Mouse (Mus musculus): Measurements from ENCODE around the gene Nckap5.
"Not testable (repeated sequence)": the region's sequence is repeated elsewhere in the genome, so short reads cannot be mapped to it uniquely, and the experiment has no call there.

Nckap5 gene

DNA sequence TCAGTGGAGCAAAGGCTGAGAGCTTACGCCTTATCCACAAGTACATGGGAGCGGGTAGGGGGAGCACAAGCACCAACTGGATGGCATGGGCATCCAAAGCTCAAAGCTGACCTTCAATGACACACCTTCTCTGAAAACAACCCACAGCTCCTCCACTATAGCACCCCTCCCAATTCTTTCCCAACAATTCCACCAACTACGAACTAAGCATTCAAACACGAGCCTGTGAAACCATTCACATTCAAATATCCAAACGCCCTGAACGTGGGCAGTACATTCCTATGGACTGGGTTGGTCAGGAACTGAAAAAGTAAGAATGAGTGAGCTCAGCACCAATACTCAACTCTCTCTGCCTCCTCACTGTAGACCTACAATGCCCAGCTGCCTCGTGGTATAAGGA lies 646.8 kb downstream of the Nckap5 start:
- no peak for DNase-seq (ENCODE audit: low read depth, low spot score)

GRCm38 (mm10) chr1:126168579-126168978 lies 662.0 kb downstream of the Nckap5 start:
- DNase-seq (ENCODE audit: low read depth, low spot score): no peak

GRCm38 (mm10) chr1:126168131-126168530 lies 662.5 kb downstream of the Nckap5 start:
- DNase-seq (ENCODE audit: low read depth, low spot score): no peak

- no peak for DNase-seq (ENCODE audit: low read depth, low spot score)
Measured at GRCm38 (mm10) chr1:126167546-126167945, 663.1 kb downstream of the Nckap5 start.

DNA sequence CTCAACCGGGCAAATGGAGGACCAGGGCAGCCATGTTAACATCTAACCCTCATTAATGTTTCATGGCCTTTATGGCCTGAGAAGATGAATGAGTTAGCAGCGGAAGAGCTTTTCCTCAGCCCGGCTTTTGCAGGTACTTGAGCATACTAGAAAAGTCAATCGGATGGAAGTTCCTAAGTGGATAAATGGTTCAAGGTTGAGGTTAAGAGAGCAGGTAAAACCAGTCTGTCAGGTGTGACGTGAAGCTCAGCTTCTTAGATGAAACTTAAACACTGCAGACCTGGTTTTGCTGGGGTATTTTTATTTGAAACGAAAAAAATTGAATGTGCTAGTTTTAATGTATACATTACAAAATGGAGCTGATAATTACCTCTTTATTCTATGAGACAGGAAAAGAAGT lies 671.3 kb downstream of the Nckap5 start:
- no peak for DNase-seq (ENCODE audit: low read depth, low spot score)

DNA sequence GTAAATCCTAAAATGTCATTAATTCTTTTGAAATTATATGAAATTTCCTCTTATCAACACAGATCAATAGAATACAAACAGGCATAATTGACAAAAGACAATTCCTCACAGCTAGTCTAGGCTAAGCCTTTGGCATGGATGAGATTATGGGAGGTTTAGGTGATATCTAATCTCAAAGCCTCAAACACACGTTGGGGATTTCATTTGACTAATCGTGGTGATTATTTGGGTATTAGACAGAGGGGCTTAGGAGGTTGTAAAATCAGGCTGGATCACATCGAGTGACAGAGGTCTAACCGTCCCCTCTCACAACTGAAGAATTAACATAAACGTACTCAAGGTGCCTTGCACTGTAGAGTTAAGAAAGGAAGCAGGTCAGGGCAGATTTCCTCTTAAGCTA lies 674.8 kb downstream of the Nckap5 start:
- DNase-seq (ENCODE audit: low read depth, low spot score): no peak

- peak; percentile 59 for DNase-seq (ENCODE audit: low read depth, low spot score)
Measured at GRCm38 (mm10) chr1:126153516-126154234, 676.9 kb downstream of the Nckap5 start.

- DNase-seq (ENCODE audit: low read depth, low spot score): no peak
Measured at GRCm38 (mm10) chr1:126152217-126152616, 678.4 kb downstream of the Nckap5 start.

GRCm38 (mm10) chr1:126149966-126150365 lies 680.6 kb downstream of the Nckap5 start:
- DNase-seq (ENCODE audit: low read depth, low spot score): no peak

DNA sequence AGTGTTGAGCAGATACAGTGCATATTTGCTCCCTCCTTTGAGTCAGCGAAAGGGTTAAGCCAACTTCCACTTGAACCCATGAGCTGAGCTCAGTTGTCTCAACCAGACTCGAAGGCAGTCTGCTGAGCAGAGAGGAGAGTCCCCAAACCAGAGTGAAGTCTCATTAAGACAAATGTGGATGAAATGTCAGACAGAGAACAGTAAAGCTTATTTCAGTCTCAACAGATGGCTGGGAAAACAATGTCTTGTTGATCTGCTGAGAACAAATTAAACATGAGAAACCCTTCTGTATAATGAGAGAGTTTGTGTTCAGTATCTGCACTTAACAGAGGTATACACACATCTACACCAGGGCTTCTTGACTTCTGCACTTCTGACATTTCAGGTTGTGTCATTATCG lies 694.9 kb downstream of the Nckap5 start:
- peak; percentile 18 for DNase-seq (ENCODE audit: low read depth, low spot score)

GRCm38 (mm10) chr1:126132316-126132715 lies 698.3 kb downstream of the Nckap5 start:
- no peak for DNase-seq (ENCODE audit: low read depth, low spot score)

- no peak for DNase-seq (ENCODE audit: low read depth, low spot score)
Measured at GRCm38 (mm10) chr1:126129129-126129528, 701.5 kb downstream of the Nckap5 start.

DNA sequence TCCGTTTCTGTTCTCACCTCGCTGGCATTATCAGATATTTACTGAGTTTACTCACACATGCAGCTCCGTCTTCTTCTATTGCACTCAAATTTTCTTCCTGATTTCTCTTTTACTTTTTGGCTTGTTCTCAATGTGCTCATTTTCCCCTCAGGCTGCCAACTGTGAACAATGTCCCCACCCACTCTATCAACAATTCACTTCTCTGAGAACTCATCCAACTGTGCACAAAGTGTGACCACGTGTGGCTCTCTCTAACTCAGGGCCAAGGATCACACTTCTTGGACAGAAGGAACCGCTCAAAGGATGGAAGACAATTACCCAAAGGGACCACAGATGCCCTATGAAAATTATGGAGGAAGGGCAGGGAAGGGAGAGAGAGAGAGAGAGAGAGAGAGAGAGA lies 707.5 kb downstream of the Nckap5 start:
- no peak for DNase-seq (ENCODE audit: low read depth, low spot score)

DNA sequence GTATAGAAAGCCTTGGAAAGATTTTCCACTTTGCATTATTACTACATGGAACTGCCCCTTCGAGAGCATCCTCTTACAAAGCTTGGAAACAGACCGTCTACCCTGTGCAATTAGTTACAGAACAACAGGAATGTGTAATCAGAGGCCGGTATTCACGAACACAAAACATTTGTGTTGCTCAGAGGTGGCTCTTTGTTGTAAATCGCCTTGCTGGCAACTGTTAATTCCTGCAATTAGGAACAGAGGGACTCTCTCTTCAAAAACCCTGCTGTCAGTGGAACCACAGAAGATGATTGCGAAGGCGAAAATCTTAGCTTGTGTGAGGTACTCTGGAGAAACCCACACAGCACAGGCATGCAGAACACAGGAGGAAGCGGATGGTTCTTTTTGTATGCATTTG lies 710.1 kb downstream of the Nckap5 start:
- DNase-seq (ENCODE audit: low read depth, low spot score): no peak

DNA sequence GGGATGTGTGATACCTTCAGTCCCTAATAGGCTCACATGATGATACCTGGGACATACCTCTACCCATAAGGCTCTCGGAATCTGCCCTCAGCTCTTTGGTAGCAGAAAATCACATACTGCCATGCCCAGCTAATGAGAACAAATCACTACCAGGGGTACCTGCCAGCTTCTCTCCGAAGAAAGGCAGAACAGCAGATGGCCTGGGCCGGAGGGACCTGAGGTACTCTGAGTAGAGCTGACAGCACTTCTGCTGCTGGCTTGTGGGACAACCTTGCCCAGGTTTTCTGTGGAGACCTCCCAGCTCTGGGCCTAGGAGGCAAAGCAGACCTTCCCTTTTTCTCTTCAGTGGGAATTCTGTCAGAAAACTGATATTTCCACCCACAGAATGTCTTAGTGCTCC lies 714.6 kb downstream of the Nckap5 start:
- DNase-seq (ENCODE audit: low read depth, low spot score): no peak

DNA sequence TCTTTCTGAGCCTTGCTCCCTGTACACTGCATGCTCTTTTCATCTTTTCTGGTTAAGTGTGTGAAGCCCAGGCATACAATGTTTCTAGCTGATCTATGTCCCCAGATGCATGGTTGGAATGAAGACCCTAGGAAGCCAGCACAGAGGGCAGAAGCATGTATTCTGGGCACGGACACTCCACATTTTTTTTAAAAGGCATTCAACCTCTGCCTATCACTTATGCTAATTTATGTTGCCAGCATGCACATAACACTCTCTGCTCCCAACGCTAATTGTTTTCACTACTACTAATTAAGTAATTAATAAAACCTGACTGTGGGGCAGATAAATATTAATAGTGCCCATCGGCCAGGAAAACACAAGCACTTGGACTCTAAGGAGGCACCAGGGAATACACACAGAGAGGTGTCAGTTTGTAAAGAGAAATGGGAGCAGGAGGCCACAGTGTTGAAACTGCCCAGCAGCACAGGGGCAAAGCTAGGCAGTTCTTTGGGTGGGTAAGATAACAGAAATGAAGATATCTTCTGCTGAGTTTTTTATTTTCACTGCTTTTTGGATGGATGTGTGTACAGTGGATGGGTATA lies 724.8 kb downstream of the Nckap5 start:
- no peak for DNase-seq (ENCODE audit: low read depth, low spot score)

GRCm38 (mm10) chr1:126094346-126094745 lies 736.3 kb downstream of the Nckap5 start:
- DNase-seq (ENCODE audit: low read depth, low spot score): no peak

DNA sequence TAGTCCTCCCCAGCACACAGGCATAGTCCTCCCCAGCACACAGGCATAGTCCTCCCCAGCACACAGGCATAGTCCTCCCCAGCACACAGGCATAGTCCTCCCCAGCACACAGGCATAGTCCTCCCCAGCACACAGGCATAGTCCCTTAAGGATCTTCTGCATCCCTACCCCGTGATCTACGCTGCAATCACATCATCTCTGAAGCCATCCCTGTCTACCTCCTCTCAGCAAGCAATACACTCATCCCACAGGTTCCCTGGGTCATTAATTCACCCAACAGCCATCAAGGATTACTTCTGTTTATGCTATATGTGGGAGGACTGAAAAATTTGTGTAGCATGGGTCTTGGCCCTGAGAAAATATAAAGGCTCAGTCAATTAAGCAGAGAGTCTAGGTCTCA lies 738.6 kb downstream of the Nckap5 start:
- not testable (repeated sequence) for DNase-seq (ENCODE audit: low read depth, low spot score)

- DNase-seq (ENCODE audit: low read depth, low spot score): no peak
Measured at GRCm38 (mm10) chr1:126087181-126087580, 743.4 kb downstream of the Nckap5 start.

- no peak for DNase-seq (ENCODE audit: low read depth, low spot score)
Measured at GRCm38 (mm10) chr1:126076312-126076711, 754.3 kb downstream of the Nckap5 start.

GRCm38 (mm10) chr1:126070861-126071260 lies 759.7 kb downstream of the Nckap5 start:
- DNase-seq (ENCODE audit: low read depth, low spot score): no peak

DNA sequence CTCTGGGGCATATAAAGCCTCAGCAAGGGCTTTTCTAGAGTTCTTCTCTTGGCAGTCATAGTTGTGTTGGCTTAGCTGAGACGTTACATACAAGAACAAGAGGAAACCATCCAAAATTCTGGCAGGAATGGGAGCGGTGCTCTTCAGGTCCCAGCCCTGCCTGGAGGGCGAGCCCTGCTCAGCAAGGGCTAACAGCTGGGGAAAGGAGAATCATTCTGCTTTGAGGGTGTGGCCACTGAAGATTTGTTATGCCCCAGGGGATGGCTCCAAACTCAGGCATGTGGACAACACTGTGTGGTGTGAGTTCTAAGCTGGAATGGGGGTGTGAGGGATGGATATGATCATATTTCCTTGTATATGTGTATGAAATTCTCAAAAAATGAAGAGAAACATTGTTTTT lies 779.1 kb downstream of the Nckap5 start:
- DNase-seq (ENCODE audit: low read depth, low spot score): no peak

- no peak for DNase-seq (ENCODE audit: low read depth, low spot score)
Measured at GRCm38 (mm10) chr1:126042886-126043285, 787.7 kb downstream of the Nckap5 start.

GRCm38 (mm10) chr1:126027536-126027935 lies 803.1 kb downstream of the Nckap5 start:
- no peak for DNase-seq (ENCODE audit: low read depth, low spot score)

All from brain, embryonic 18.5 days (tissue).